Mouse (Mus musculus) forebrain, embryonic 11.5 days (tissue): ENCODE measurements around the gene Rchy1. TPM values are rescaled to one million over a fixed set of nuclear protein-coding genes. Genes with fewer than 3 reads are reported as not detected.
A peak's percentile ranks its signal among the peaks of the same experiment; 100 is the strongest.

Source experiments
- ATAC-seq: fragments of 200-750 bp; cut with Nextera tagmentation; replicated peaks from 2 replicates; pipeline ENCODE4 v1.8.0; 2017; ENCODE audit warnings: moderate TSS enrichment; ENCODE audit not compliant: low FRiP score
- DNase-seq: peaks from one replicate; pipeline ENCODE4 v3.0.0-alpha.2; 2017; ENCODE audit warnings: low spot score
- H3K27ac ChIP-seq: fragments of 300-500 bp; sonication (generic); 2 replicates; pipeline ENCODE4 v1.5.1; 2014; ENCODE audit warnings: low read depth, low read length
- H3K27me3 ChIP-seq: fragments of 300-500 bp; sonication (generic); 2 replicates; pipeline ENCODE4 v1.6.1; 2014; ENCODE audit warnings: mild to moderate bottlenecking, low read length, mixed read lengths; ENCODE audit not compliant: control insufficient read depth, insufficient read depth
- H3K36me3 ChIP-seq: fragments of 300-500 bp; sonication (generic); 2 replicates; pipeline ENCODE4 v1.6.1; 2014; ENCODE audit warnings: mild to moderate bottlenecking, low read length, moderate library complexity, mixed read lengths; ENCODE audit not compliant: control insufficient read depth, insufficient read depth
- H3K4me1 ChIP-seq: fragments of 300-500 bp; sonication (generic); replicated peaks from 2 replicates; pipeline ENCODE4 v1.6.1; 2014; ENCODE audit warnings: low read length, mixed read lengths; ENCODE audit not compliant: control insufficient read depth, insufficient read depth
- H3K4me2 ChIP-seq: fragments of 300-500 bp; sonication (generic); 2 replicates; pipeline ENCODE4 v1.6.1; 2014; ENCODE audit warnings: low read depth, mild to moderate bottlenecking, low read length, moderate library complexity, mixed read lengths; ENCODE audit not compliant: severe bottlenecking
- H3K4me3 ChIP-seq: fragments of 300-500 bp; sonication (generic); 2 replicates; pipeline ENCODE4 v1.5.1; 2014; ENCODE audit warnings: low read depth, low read length
- H3K9ac ChIP-seq: fragments of 300-500 bp; sonication (generic); 2 replicates; pipeline ENCODE4 v1.6.1; 2014; ENCODE audit warnings: low read length
- H3K9me3 ChIP-seq: fragments of 300-500 bp; sonication (generic); 2 replicates; pipeline ENCODE4 v1.6.1; 2016; ENCODE audit warnings: low read length, mixed read lengths; ENCODE audit not compliant: control insufficient read depth
- WGBS: fragments of 180-500 bp; shearing (Covaris S2); extraction: QIAGEN DNeasy Blood & Tissue Kit; methylation state at CpG from one replicate; pipeline ENCODE4 v1.1.7; 2014; 5-methylcytosine and 5-hydroxymethylcytosine counted together
- polyA plus RNA-seq: library from polyadenylated mRNA; unstranded; fragments of >200 nt; fragmentation: Nextera tagmentation; extraction: Ambion mirVana; gene quantifications from 2 replicates; pipeline ENCODE4 v1.2.1, GENCODE M21; 2014

Rchy1 gene
- polyA plus RNA-seq, 1 experiment from 2014 or later = 45.8 TPM

DNA sequence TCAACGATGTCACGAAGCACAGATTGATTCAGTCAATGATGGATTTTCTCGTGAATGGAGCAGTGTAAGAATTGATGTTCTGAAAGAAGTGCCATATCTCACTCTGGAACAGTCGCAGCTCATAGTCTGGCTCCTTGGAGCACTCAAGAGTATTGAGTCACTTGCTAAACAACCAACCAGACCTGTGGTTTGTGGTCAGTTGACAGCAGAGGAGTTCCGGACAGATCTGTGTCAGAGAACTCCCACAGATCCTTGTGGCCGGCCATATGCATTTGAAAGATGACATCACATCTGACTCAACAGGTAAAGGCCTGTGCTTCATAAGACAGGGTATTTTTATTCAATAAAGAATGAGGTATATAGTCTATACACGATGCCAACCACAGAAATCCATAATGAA, 11.1 kb upstream of the Rchy1 start:
- Histone ChIP-seq H3K4me3 (no peak overlapping the region), H3K27ac (no peak overlapping the region), H3K9me3 (no peaks in the 10 kb centered on the region), H3K9ac (no peak overlapping the region), H3K4me2 (no peak overlapping the region), H3K27me3 (no peaks in the 10 kb centered on the region), H3K36me3 (no peaks in the 10 kb centered on the region), H3K4me1 (no peaks in the 10 kb centered on the region)
- 90% methylated on average over 7 of the region's 7 CpGs for WGBS
- no peak for ATAC-seq
- no peak for DNase-seq

DNA sequence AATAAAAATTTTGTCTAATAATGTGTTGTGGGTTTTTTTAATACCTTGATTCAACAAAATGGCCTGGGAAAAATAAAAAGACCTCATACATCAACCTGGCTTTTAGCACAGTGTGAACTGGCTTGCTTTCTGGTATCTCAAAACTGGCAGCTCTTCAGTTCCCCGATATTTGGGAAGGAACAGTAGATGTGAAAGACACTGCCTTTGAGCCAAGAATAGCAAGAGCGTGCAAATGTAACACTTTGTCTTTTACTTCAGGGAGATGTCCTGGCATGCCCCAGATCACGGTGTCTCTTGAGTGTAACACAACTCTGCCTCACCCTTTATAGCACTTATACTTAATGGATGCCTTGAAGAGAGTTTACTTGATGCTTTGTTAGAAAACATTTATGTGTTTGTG, 9.2 kb upstream of the Rchy1 start:
- ATAC-seq = no peak
- no peaks in the 10 kb centered on the region for H3K36me3 ChIP-seq
- no peaks in the 10 kb centered on the region for H3K4me1 ChIP-seq
- no peaks in the 10 kb centered on the region for H3K27me3 ChIP-seq
- no peak overlapping the region for H3K9ac ChIP-seq
- H3K4me2 ChIP-seq = no peak overlapping the region
- H3K9me3 ChIP-seq = no peaks in the 10 kb centered on the region
- DNase-seq = no peak
- H3K27ac ChIP-seq = no peak overlapping the region
- 96% methylated on average over 3 of the region's 3 CpGs for WGBS
- no peak overlapping the region for H3K4me3 ChIP-seq

- Histone ChIP-seq H3K4me3 (peak overlapping the region; percentile 70), H3K4me2 (peak overlapping the region; percentile 46), H3K9ac (peak overlapping the region; percentile 78), H3K36me3 (no peaks in the 10 kb centered on the region; the same call in 1 of the 2 replicates), H3K9me3 (no peaks in the 10 kb centered on the region), H3K4me1 (peaks cover 6% of the 10 kb centered on the region), H3K27me3 (no peaks in the 10 kb centered on the region), H3K27ac (peak overlapping the region; percentile 96)
- no peak for DNase-seq
- WGBS = under 1% methylated on average over 14 of the region's 14 CpGs
- no peak; the same call in 1 of the 2 replicates for ATAC-seq
These were observed 619 bp downstream of the Rchy1 start for GRCm38 (mm10) chr5:91962259-91962638.

GRCm38 (mm10) chr5:91961370-91961769, 1.5 kb downstream of the Rchy1 start:
- no peak overlapping the region for H3K27ac ChIP-seq
- H3K4me3 ChIP-seq = peak overlapping the region; percentile 70
- H3K27me3 ChIP-seq = no peaks in the 10 kb centered on the region
- no peak for DNase-seq
- H3K9me3 ChIP-seq = no peaks in the 10 kb centered on the region
- peak overlapping the region; percentile 78; the same call in 1 of the 2 replicates for H3K9ac ChIP-seq
- peaks cover 4% of the 10 kb centered on the region; the same call in 1 of the 2 replicates for H3K36me3 ChIP-seq
- 100% methylated on average over 1 of the region's 1 CpGs for WGBS
- peaks cover 6% of the 10 kb centered on the region for H3K4me1 ChIP-seq
- H3K4me2 ChIP-seq = peak overlapping the region; percentile 46
- no peak for ATAC-seq

- H3K27me3 ChIP-seq = no peaks in the 10 kb centered on the region
- H3K27ac ChIP-seq = no peak overlapping the region
- peak overlapping the region; percentile 9; the same call in 1 of the 2 replicates for H3K4me2 ChIP-seq
- no peak overlapping the region for H3K4me3 ChIP-seq
- no peaks in the 10 kb centered on the region for H3K9me3 ChIP-seq
- 81% methylated on average over 3 of the region's 3 CpGs for WGBS
- H3K4me1 ChIP-seq = peaks cover 6% of the 10 kb centered on the region
- DNase-seq (no peak), ATAC-seq (no peak)
- no peak overlapping the region for H3K9ac ChIP-seq
- H3K36me3 ChIP-seq = peaks cover 4% of the 10 kb centered on the region; the same call in 1 of the 2 replicates
These were observed 2.1 kb downstream of the Rchy1 start for GRCm38 (mm10) chr5:91960606-91961254.

DNA sequence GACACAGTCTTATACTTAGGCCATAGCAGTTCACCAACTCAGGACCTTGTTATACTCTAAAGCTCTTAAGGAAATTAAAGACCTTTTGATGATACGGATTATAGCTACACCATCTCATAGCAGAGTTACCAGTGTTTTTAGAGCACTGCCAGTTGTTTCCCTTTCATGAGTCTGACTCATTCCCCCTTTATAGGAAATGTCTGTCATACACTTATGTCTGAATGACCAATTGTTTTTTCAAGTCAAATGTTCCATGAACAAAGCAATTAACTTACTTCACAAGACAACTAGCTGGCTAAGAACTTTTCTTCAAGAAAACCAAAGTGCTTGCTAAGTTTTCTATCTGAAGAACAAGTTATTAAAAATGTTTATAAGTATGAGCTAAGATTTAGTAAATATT, 2.9 kb downstream of the Rchy1 start:
- no peak for ATAC-seq
- WGBS = 85% methylated on average over 1 of the region's 1 CpGs

DNA sequence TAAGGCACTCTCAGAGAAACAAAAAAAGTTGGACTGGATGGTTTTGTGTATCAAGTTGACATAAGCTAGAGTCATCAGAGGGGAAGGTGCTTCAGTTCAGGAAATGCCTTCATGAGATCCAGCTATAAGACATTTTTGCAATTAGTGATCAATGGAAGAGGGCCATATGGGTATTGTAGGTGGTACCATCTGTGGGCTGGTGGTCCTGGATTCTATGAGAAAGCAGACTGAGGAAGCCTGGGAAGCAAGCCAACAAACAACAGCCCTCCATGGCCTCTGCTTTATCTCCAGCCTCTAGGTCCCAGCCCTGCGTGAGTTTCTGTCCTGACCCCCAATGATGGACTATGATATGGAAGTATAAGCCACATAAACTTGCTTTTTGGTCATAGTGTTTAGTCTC, 3.8 kb downstream of the Rchy1 start:
- no peak overlapping the region for H3K4me3 ChIP-seq
- no peak overlapping the region for H3K27ac ChIP-seq
- H3K9ac ChIP-seq = no peak overlapping the region
- H3K9me3 ChIP-seq = no peaks in the 10 kb centered on the region
- no peak for DNase-seq
- peaks cover 6% of the 10 kb centered on the region for H3K4me1 ChIP-seq
- no peak for ATAC-seq
- peaks cover 4% of the 10 kb centered on the region; the same call in 1 of the 2 replicates for H3K36me3 ChIP-seq
- WGBS = 96% methylated on average over 1 of the region's 1 CpGs
- H3K27me3 ChIP-seq = no peaks in the 10 kb centered on the region
- H3K4me2 ChIP-seq = no peak overlapping the region

More for the DNA sequence above, 2.9 kb downstream of the Rchy1 start:
- Histone ChIP-seq H3K4me1 (peaks cover 6% of the 10 kb centered on the region), H3K36me3 (peaks cover 4% of the 10 kb centered on the region; the same call in 1 of the 2 replicates), H3K4me2 (no peak overlapping the region), H3K4me3 (no peak overlapping the region), H3K27ac (no peak overlapping the region), H3K9ac (no peak overlapping the region), H3K9me3 (no peaks in the 10 kb centered on the region), H3K27me3 (no peaks in the 10 kb centered on the region)
- no peak for DNase-seq

DNA sequence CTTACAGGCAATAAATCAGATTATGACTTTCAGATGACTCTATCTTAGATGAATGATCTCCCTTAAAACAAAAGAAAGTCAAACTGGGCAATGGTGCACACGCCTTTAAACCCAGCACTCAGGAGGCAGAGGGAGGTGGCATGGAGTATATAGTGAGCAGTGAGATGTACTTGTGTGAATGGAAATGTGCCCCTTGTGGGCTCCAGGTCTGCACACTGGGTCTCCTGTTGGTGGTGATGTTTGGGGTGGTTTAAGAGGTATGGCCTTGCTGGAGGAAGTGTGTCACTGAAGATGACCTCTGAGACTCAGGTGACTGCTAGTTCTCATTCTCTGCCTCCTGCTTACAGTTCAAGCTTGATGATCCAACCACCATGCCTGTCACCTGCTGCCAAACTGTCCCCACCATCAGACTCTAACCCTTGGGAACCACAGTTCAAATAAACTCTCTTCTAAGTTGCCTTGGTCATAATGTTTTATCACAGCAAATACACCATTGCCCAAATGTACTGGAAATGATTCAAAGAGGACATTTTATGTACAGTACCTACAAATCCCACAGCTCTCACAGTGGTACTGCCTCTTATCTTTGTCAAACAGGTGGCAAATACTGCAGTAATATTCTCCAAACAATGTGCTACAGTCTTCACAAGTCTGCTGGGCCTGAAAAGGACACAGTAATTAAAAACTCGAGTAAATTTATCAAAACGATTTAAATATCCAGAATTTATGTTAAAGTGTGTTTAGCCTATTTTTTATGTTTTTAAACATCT, 5.7 kb downstream of the Rchy1 start:
- peaks cover 6% of the 10 kb centered on the region for H3K4me1 ChIP-seq
- no peaks in the 10 kb centered on the region for H3K9me3 ChIP-seq
- 91% methylated on average over 3 of the region's 3 CpGs for WGBS
- no peak overlapping the region for H3K4me2 ChIP-seq
- H3K27ac ChIP-seq = no peak overlapping the region
- no peaks in the 10 kb centered on the region for H3K27me3 ChIP-seq
- peaks cover 4% of the 10 kb centered on the region; the same call in 1 of the 2 replicates for H3K36me3 ChIP-seq
- no peak overlapping the region for H3K4me3 ChIP-seq
- DNase-seq = no peak
- ATAC-seq = no peak
- no peak overlapping the region for H3K9ac ChIP-seq
